Mouse (Mus musculus) ES-Bruce4 (cell line): Measurements from ENCODE around the gene Lgi2. TPM values are rescaled to one million over a fixed set of nuclear protein-coding genes. Genes with fewer than 3 reads are reported as not detected.

Experiments used
- H3K27ac ChIP-seq: 2 replicates; pipeline ENCODE4 v1.5.1; 2012; ENCODE audit warnings: low read length, inconsistent platforms; ENCODE audit not compliant: insufficient read depth
- H3K27me3 ChIP-seq: 2 replicates; pipeline ENCODE4 v1.6.1; 2012; ENCODE audit warnings: mild to moderate bottlenecking, low read length, inconsistent platforms; ENCODE audit not compliant: control insufficient read depth, poor library complexity, insufficient read depth, severe bottlenecking
- H3K36me3 ChIP-seq: 2 replicates; pipeline ENCODE4 v1.6.1; 2012; ENCODE audit warnings: inconsistent platforms, mild to moderate bottlenecking, low read length, moderate library complexity; ENCODE audit not compliant: control insufficient read depth, poor library complexity, insufficient read depth, severe bottlenecking
- H3K4me1 ChIP-seq: one replicate; pipeline ENCODE4 v1.8.1; 2011; ENCODE audit warnings: low read length; ENCODE audit not compliant: control insufficient read depth, insufficient read depth
- H3K4me3 ChIP-seq: 2 replicates; pipeline ENCODE4 v1.5.1; 2011; ENCODE audit warnings: low read depth, mild to moderate bottlenecking, low read length
- H3K9ac ChIP-seq: 2 replicates; pipeline ENCODE4 v1.6.1; 2012; ENCODE audit warnings: low read depth, mild to moderate bottlenecking, inconsistent platforms; ENCODE audit not compliant: poor library complexity, severe bottlenecking
- H3K9me3 ChIP-seq: replicated peaks from 2 replicates; pipeline ENCODE4 v1.6.1; 2012; ENCODE audit warnings: mild to moderate bottlenecking, low read length, inconsistent platforms; ENCODE audit not compliant: control insufficient read depth, poor library complexity, insufficient read depth, severe bottlenecking
- CTCF ChIP-seq: IDR thresholded peaks from one replicate; pipeline ENCODE4 v1.8.1; 2011; ENCODE audit warnings: low read depth, low read length
- EP300 ChIP-seq: IDR thresholded peaks from 2 replicates; pipeline ENCODE4 v1.6.1; 2011; ENCODE audit warnings: low read depth, low read length; ENCODE audit not compliant: insufficient read depth
- POLR2A ChIP-seq: IDR thresholded peaks from one replicate; pipeline ENCODE4 v1.8.1; 2011; ENCODE audit warnings: low read length; ENCODE audit not compliant: insufficient read depth
- polyA plus RNA-seq: library from polyadenylated mRNA; stranded (reverse); fragments of >200 nt; gene quantifications from 2 replicates; pipeline ENCODE4 v1.2.4, GENCODE M21; 2011; ENCODE audit warnings: low read depth; ENCODE audit not compliant: missing spikeins, insufficient read depth, insufficient read length

The Lgi2 gene
- polyA plus RNA-seq, 1 experiment = 2.6 TPM

- Histone ChIP-seq H3K9me3 (no peaks in the 10 kb centered on the region), H3K4me1 (no peaks in the 10 kb centered on the region), H3K9ac (no peak overlapping the region), H3K27ac (no peak overlapping the region), H3K4me3 (no peak overlapping the region), H3K36me3 (no peaks in the 10 kb centered on the region), H3K27me3 (no peaks in the 10 kb centered on the region)
- TF ChIP-seq EP300 = no peak
- no peak for TF ChIP-seq CTCF
Observed at GRCm38 (mm10) chr5:52543770-52544169, 22.5 kb downstream of the Lgi2 start.

GRCm38 (mm10) chr5:52540186-52540585 lies 26.1 kb downstream of the Lgi2 start:
- Histone ChIP-seq H3K9ac (no peak overlapping the region), H3K36me3 (no peaks in the 10 kb centered on the region), H3K27ac (no peak overlapping the region), H3K27me3 (no peaks in the 10 kb centered on the region), H3K4me3 (no peak overlapping the region), H3K9me3 (no peaks in the 10 kb centered on the region), H3K4me1 (no peaks in the 10 kb centered on the region)
- TF ChIP-seq POLR2A (no peak), CTCF (no peak), EP300 (no peak)

- TF ChIP-seq POLR2A = no peak
- TF ChIP-seq CTCF = no peak
- no peak for TF ChIP-seq EP300
- Histone ChIP-seq H3K4me3 (no peak overlapping the region), H3K9me3 (no peaks in the 10 kb centered on the region), H3K27me3 (no peaks in the 10 kb centered on the region), H3K4me1 (no peaks in the 10 kb centered on the region), H3K27ac (no peak overlapping the region), H3K36me3 (no peaks in the 10 kb centered on the region), H3K9ac (no peak overlapping the region)
Observed at GRCm38 (mm10) chr5:52539483-52539882, 26.8 kb downstream of the Lgi2 start.

GRCm38 (mm10) chr5:52537024-52537423 lies 29.2 kb downstream of the Lgi2 start:
- Histone ChIP-seq H3K27ac (no peak overlapping the region), H3K9me3 (no peaks in the 10 kb centered on the region), H3K36me3 (no peaks in the 10 kb centered on the region), H3K4me3 (no peak overlapping the region), H3K27me3 (no peaks in the 10 kb centered on the region), H3K4me1 (no peaks in the 10 kb centered on the region), H3K9ac (no peak overlapping the region)
- no peak for TF ChIP-seq POLR2A
- no peak for TF ChIP-seq CTCF
- TF ChIP-seq EP300 = no peak

GRCm38 (mm10) chr5:52534798-52535590 lies 31.3 kb downstream of the Lgi2 start:
- Histone ChIP-seq H3K4me3 (no peak overlapping the region), H3K4me1 (no peaks in the 10 kb centered on the region), H3K9me3 (no peaks in the 10 kb centered on the region), H3K27me3 (no peaks in the 10 kb centered on the region), H3K9ac (no peak overlapping the region), H3K36me3 (no peaks in the 10 kb centered on the region), H3K27ac (no peak overlapping the region)
- TF ChIP-seq CTCF (no peak), EP300 (no peak), POLR2A (no peak)

GRCm38 (mm10) chr5:52533705-52534104 lies 32.6 kb downstream of the Lgi2 start:
- Histone ChIP-seq H3K27ac (no peak overlapping the region), H3K9me3 (no peaks in the 10 kb centered on the region)
- TF ChIP-seq CTCF = no peak
- TF ChIP-seq POLR2A = no peak
- TF ChIP-seq EP300 = no peak

More at GRCm38 (mm10) chr5:52533705-52534104, 32.6 kb downstream of the Lgi2 start:
- no peaks in the 10 kb centered on the region for H3K27me3 ChIP-seq
- no peak overlapping the region for H3K4me3 ChIP-seq
- no peak overlapping the region for H3K9ac ChIP-seq
- H3K4me1 ChIP-seq = no peaks in the 10 kb centered on the region
- no peaks in the 10 kb centered on the region for H3K36me3 ChIP-seq
